Mouse (Mus musculus): ENCODE results near the gene Nedd8. TPM values are rescaled to one million over a fixed set of nuclear protein-coding genes. Genes with fewer than 3 reads are reported as not detected.
A peak's percentile ranks its signal among the peaks of the same experiment; 100 is the strongest.

The Nedd8 gene
- polyA plus RNA-seq, 1 experiment from 2014 or later, result 563 TPM

DNA sequence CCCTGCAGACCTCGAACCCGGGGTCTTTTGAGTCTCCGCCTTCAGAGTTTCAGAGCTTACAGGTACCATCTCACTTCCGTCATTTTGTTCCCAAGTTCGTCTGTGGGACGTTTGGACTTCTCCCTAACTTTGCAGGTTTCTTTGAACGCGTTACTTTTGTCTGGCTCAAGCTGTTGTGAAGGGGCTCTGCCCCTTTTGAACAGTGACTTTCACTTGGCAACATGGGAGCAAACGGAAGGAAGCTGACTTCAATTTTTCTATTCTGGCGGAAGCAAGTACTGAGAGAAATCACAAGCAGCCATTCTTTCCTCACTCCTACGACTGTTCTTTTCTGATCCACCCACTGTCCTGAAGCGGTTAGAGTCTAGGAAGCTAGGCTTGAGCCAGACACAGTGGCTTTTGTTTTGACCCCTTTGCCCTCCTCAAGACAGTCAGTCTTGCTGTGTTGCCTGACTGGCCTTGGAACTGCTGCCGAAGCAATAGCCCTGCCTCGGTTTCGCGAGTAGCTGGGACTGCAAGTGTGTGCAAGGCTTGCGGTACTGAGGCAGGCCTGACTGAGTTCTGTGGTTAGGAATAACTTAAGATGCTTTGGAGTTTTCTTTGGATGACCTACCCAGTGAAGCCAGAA is 27.5 kb downstream of the Nedd8 start:
- Histone ChIP-seq H3K27me3 (ENCODE audit: control insufficient read depth, insufficient read depth, low read length) (no peaks in the 10 kb centered on the region), H3K4me1 (ENCODE audit: control insufficient read depth in 2 of 2, insufficient read depth in 2 of 2, low read length in 2 of 2) (peaks cover 11 to 19% of the 10 kb centered on the region in 2 experiments), H3K9me3 (ENCODE audit: control insufficient read depth, low read length) (no peaks in the 10 kb centered on the region), H3K4me2 (ENCODE audit: low read length) (peak overlapping the region; percentile 80), H3K36me3 (ENCODE audit: control insufficient read depth, insufficient read depth, low read length) (peaks cover 45% of the 10 kb centered on the region), H3K27ac (replicated peaks in 1 of 2; ENCODE audit: control insufficient read depth in 1 of 2, insufficient read depth in 1 of 2, low read depth in 2 of 2, low read length in 2 of 2) (peak overlapping the region; percentile 76 to 94), H3K9ac (ENCODE audit: low read length) (peak overlapping the region; percentile 81), H3K4me3 (ENCODE audit: control insufficient read depth in 1 of 2, insufficient read depth in 1 of 2, low read depth in 1 of 2, low read length in 2 of 2) (peak overlapping the region; percentile 61 to 70)
- WGBS, result 20% methylated on average over 17 of the region's 17 CpGs
- ATAC-seq (ENCODE audit: insufficient number of reproducible peaks, insufficient read depth, low FRiP score, low read depth), result no peak

GRCm38 (mm10) chr14:55643060-55643907 is 28.6 kb downstream of the Nedd8 start, which contains the start of gene Tm9sf1:
Gene Tm9sf1, minus strand, starts transcription at chr14:55643806.
- Histone ChIP-seq H3K4me1 (ENCODE audit: control insufficient read depth in 2 of 2, insufficient read depth in 2 of 2, low read length in 2 of 2) (peaks cover 11 to 19% of the 10 kb centered on the region in 2 experiments), H3K9me3 (ENCODE audit: control insufficient read depth, low read length) (no peaks in the 10 kb centered on the region), H3K27ac (replicated peaks in 1 of 2; ENCODE audit: control insufficient read depth in 1 of 2, insufficient read depth in 1 of 2, low read depth in 2 of 2, low read length in 2 of 2) (peak within 1 kb of the TSS; percentile 78 to 94), H3K4me3 (ENCODE audit: control insufficient read depth in 1 of 2, insufficient read depth in 1 of 2, low read depth in 1 of 2, low read length in 2 of 2) (peak within 1 kb of the TSS; percentile 61 to 70), H3K27me3 (ENCODE audit: control insufficient read depth, insufficient read depth, low read length) (no peaks in the 10 kb centered on the region), H3K36me3 (ENCODE audit: control insufficient read depth, insufficient read depth, low read length) (peaks cover 56% of the 10 kb centered on the region), H3K4me2 (ENCODE audit: low read length) (peak within 1 kb of the TSS; percentile 80), H3K9ac (ENCODE audit: low read length) (peak within 1 kb of the TSS; percentile 81)
- ATAC-seq (ENCODE audit: insufficient number of reproducible peaks, insufficient read depth, low FRiP score, low read depth), result peak; percentile 82
- WGBS, result under 1% methylated on average over 89 of the region's 89 CpGs

- Histone ChIP-seq H3K4me3 (ENCODE audit: control insufficient read depth in 1 of 2, insufficient read depth in 1 of 2, low read depth in 1 of 2, low read length in 2 of 2) (peak overlapping the region; percentile 61 to 70), H3K4me1 (ENCODE audit: control insufficient read depth in 2 of 2, insufficient read depth in 2 of 2, low read length in 2 of 2) (peaks cover 11 to 19% of the 10 kb centered on the region in 2 experiments), H3K36me3 (ENCODE audit: control insufficient read depth, insufficient read depth, low read length) (peaks cover 61% of the 10 kb centered on the region), H3K27me3 (ENCODE audit: control insufficient read depth, insufficient read depth, low read length) (no peaks in the 10 kb centered on the region), H3K9ac (ENCODE audit: low read length) (peak overlapping the region; percentile 81), H3K9me3 (ENCODE audit: control insufficient read depth, low read length) (no peaks in the 10 kb centered on the region), H3K27ac (replicated peaks in 1 of 2; ENCODE audit: control insufficient read depth in 1 of 2, insufficient read depth in 1 of 2, low read depth in 2 of 2, low read length in 2 of 2) (peak overlapping the region; percentile 78 to 94), H3K4me2 (ENCODE audit: low read length) (peak overlapping the region; percentile 80)
- peak; percentile 25; the same call in 1 of the 2 replicates for ATAC-seq (ENCODE audit: insufficient number of reproducible peaks, insufficient read depth, low FRiP score, low read depth)
- 21% methylated on average over 8 of the region's 8 CpGs for WGBS
Measured at GRCm38 (mm10) chr14:55642679-55643059, 29.3 kb downstream of the Nedd8 start.

DNA sequence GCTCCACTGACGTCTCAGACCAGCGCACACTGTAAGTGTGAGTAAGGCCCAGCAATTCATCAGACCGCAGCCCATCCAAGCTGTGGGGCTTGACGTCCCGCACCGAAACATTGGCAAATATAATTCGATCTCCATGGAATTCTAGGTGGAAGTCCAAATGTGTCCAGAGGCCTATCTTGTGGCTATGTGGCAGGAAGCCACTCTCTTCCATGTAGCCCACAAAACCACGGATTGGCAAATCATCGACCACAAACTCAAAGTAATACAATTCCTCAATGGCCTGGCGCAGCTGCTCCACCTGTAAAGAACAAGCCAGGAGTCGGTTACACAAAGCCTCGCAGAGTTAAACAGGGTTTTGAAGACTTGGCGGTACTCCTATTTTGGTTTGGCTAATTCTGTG is 30.6 kb downstream of the Nedd8 start:
- H3K4me2 ChIP-seq (ENCODE audit: low read length), result no peak overlapping the region
- H3K27ac ChIP-seq (replicated peaks in 1 of 2; ENCODE audit: control insufficient read depth in 1 of 2, insufficient read depth in 1 of 2, low read depth in 2 of 2, low read length in 2 of 2), result no peak overlapping the region
- H3K36me3 ChIP-seq (ENCODE audit: control insufficient read depth, insufficient read depth, low read length), result peaks cover 63% of the 10 kb centered on the region
- no peaks in the 10 kb centered on the region for H3K9me3 ChIP-seq (ENCODE audit: control insufficient read depth, low read length)
- H3K4me3 ChIP-seq (ENCODE audit: control insufficient read depth in 1 of 2, insufficient read depth in 1 of 2, low read depth in 1 of 2, low read length in 2 of 2), result no peak overlapping the region
- H3K9ac ChIP-seq (ENCODE audit: low read length), result no peak overlapping the region
- 92% methylated on average over 13 of the region's 13 CpGs for WGBS
- ATAC-seq (ENCODE audit: insufficient number of reproducible peaks, insufficient read depth, low FRiP score, low read depth), result no peak
- no peaks in the 10 kb centered on the region for H3K27me3 ChIP-seq (ENCODE audit: control insufficient read depth, insufficient read depth, low read length)
- H3K4me1 ChIP-seq (ENCODE audit: control insufficient read depth in 2 of 2, insufficient read depth in 2 of 2, low read length in 2 of 2), result peaks cover 11 to 19% of the 10 kb centered on the region in 2 experiments

DNA sequence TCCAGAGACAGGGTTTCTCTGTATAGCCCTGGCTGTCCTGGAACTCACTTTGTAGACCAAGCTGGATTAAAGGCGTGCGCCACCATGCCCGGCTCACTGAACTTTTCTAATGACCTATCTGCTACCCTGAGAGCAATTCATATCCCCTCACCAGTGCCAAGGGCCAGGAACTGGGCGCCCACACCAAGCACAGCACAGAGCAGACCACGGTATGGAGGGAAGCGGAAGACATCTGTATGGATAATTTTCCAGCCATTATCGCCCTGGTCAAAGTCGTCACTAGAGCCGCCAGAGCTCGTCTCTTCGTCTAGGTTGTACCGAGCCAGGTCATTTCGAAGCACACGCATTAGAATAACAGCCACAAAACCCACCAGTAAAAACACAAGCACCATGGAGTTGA is 31.1 kb downstream of the Nedd8 start:
- Histone ChIP-seq H3K9ac (ENCODE audit: low read length) (no peak overlapping the region), H3K36me3 (ENCODE audit: control insufficient read depth, insufficient read depth, low read length) (peaks cover 62% of the 10 kb centered on the region), H3K4me3 (ENCODE audit: control insufficient read depth in 1 of 2, insufficient read depth in 1 of 2, low read depth in 1 of 2, low read length in 2 of 2) (no peak overlapping the region), H3K4me2 (ENCODE audit: low read length) (no peak overlapping the region), H3K27me3 (ENCODE audit: control insufficient read depth, insufficient read depth, low read length) (no peaks in the 10 kb centered on the region), H3K9me3 (ENCODE audit: control insufficient read depth, low read length) (no peaks in the 10 kb centered on the region), H3K27ac (replicated peaks in 1 of 2; ENCODE audit: control insufficient read depth in 1 of 2, insufficient read depth in 1 of 2, low read depth in 2 of 2, low read length in 2 of 2) (no peak overlapping the region), H3K4me1 (ENCODE audit: control insufficient read depth in 2 of 2, insufficient read depth in 2 of 2, low read length in 2 of 2) (peaks cover 11 to 22% of the 10 kb centered on the region in 2 experiments)
- 95% methylated on average over 14 of the region's 14 CpGs for WGBS
- no peak for ATAC-seq (ENCODE audit: insufficient number of reproducible peaks, insufficient read depth, low FRiP score, low read depth)

- Histone ChIP-seq H3K36me3 (ENCODE audit: control insufficient read depth, insufficient read depth, low read length) (peaks cover 76% of the 10 kb centered on the region), H3K4me2 (ENCODE audit: low read length) (no peak within 1 kb of the TSS), H3K4me1 (ENCODE audit: control insufficient read depth in 2 of 2, insufficient read depth in 2 of 2, low read length in 2 of 2) (peaks cover 5 to 15% of the 10 kb centered on the region in 2 experiments), H3K9me3 (ENCODE audit: control insufficient read depth, low read length) (no peaks in the 10 kb centered on the region), H3K4me3 (ENCODE audit: control insufficient read depth in 1 of 2, insufficient read depth in 1 of 2, low read depth in 1 of 2, low read length in 2 of 2) (no peak within 1 kb of the TSS), H3K27ac (replicated peaks in 1 of 2; ENCODE audit: control insufficient read depth in 1 of 2, insufficient read depth in 1 of 2, low read depth in 2 of 2, low read length in 2 of 2) (no peak within 1 kb of the TSS), H3K9ac (ENCODE audit: low read length) (no peak within 1 kb of the TSS), H3K27me3 (ENCODE audit: control insufficient read depth, insufficient read depth, low read length) (no peaks in the 10 kb centered on the region)
- 97% methylated on average over 9 of the region's 9 CpGs for WGBS
- no peak for ATAC-seq (ENCODE audit: insufficient number of reproducible peaks, insufficient read depth, low FRiP score, low read depth)
Measured at GRCm38 (mm10) chr14:55637795-55638194, 34.1 kb downstream of the Nedd8 start, which contains the start of gene Gm49378. Gene Gm49378, minus strand, starts transcription at chr14:55637895.

GRCm38 (mm10) chr14:55635523-55636007 is 36.4 kb downstream of the Nedd8 start, which contains the start of gene Ipo4:
Gene Ipo4, minus strand, starts transcription at chr14:55635957.
- Histone ChIP-seq H3K27ac (replicated peaks in 1 of 2; ENCODE audit: control insufficient read depth in 1 of 2, insufficient read depth in 1 of 2, low read depth in 2 of 2, low read length in 2 of 2) (peak within 1 kb of the TSS; percentile 47 to 71), H3K4me3 (ENCODE audit: control insufficient read depth in 1 of 2, insufficient read depth in 1 of 2, low read depth in 1 of 2, low read length in 2 of 2) (peak within 1 kb of the TSS; percentile 75), H3K4me2 (ENCODE audit: low read length) (peak within 1 kb of the TSS; percentile 97), H3K9ac (ENCODE audit: low read length) (peak within 1 kb of the TSS; percentile 88), H3K27me3 (ENCODE audit: control insufficient read depth, insufficient read depth, low read length) (no peaks in the 10 kb centered on the region), H3K9me3 (ENCODE audit: control insufficient read depth, low read length) (no peaks in the 10 kb centered on the region), H3K36me3 (ENCODE audit: control insufficient read depth, insufficient read depth, low read length) (peaks cover 85% of the 10 kb centered on the region), H3K4me1 (ENCODE audit: control insufficient read depth in 2 of 2, insufficient read depth in 2 of 2, low read length in 2 of 2) (peaks cover 0 to 8% of the 10 kb centered on the region in 2 experiments; a peak in 2 of 4 replicates)
- WGBS, result 2% methylated on average over 23 of the region's 33 CpGs
- peak; percentile 61 for ATAC-seq (ENCODE audit: insufficient number of reproducible peaks, insufficient read depth, low FRiP score, low read depth)
